Mouse (Mus musculus) liver, embryonic 14.5 days (tissue): ENCODE measurements at regions not wholly inside any gene's neighbourhood (a gene's known extent, or its start where the extent isn't known, plus 50 kb on each side); places are given as distances from the start of the nearest gene placed in this dataset.

ENCODE experiments used
- ATAC-seq: fragments of 200-750 bp; cut with Nextera tagmentation; 2 replicates; pipeline ENCODE4 v1.8.0; 2017; ENCODE audit warnings: moderate number of reproducible peaks, mild to moderate bottlenecking, moderate library complexity; ENCODE audit not compliant: insufficient read depth
- DNase-seq, 3 experiments: peaks; one replicate each; pipeline ENCODE4 v3.0.0-alpha.2; 2012 to 2013; ENCODE audit warnings: low read depth in 3 of 3, low spot score in 3 of 3
- H3K27ac ChIP-seq: fragments of 300-500 bp; sonication (generic); 2 replicates; pipeline ENCODE4 v1.5.1; 2014; ENCODE audit warnings: moderate library complexity, mild to moderate bottlenecking, control low read depth, inconsistent platforms
- H3K27me3 ChIP-seq: fragments of 300-500 bp; sonication (generic); 2 replicates; pipeline ENCODE4 v1.6.1; 2014; ENCODE audit warnings: mild to moderate bottlenecking, low read length, moderate library complexity; ENCODE audit not compliant: control insufficient read depth, insufficient read depth
- H3K36me3 ChIP-seq: fragments of 300-500 bp; sonication (generic); replicated peaks from 2 replicates; pipeline ENCODE4 v1.6.1; 2014; ENCODE audit warnings: low read depth; ENCODE audit not compliant: control insufficient read depth, insufficient read depth
- H3K4me1 ChIP-seq, 2 experiments: fragments of 200-500 bp in 1 of 2; fragments of 300-500 bp in 1 of 2; sonication (generic) in 1 of 2; replicated peaks; 2 replicates each; pipeline ENCODE4 v1.6.1; 2012 to 2014; ENCODE audit warnings: antibody characterized with exemption in 1 of 2, inconsistent platforms in 1 of 2, low read length in 1 of 2; ENCODE audit not compliant: control insufficient read depth in 2 of 2, insufficient read depth in 2 of 2
- H3K4me2 ChIP-seq: fragments of 300-500 bp; sonication (generic); 2 replicates; pipeline ENCODE4 v1.6.1; 2014; ENCODE audit warnings: low read depth, mild to moderate bottlenecking, control low read depth, moderate library complexity
- H3K4me3 ChIP-seq, 2 experiments: fragments of 200-500 bp in 1 of 2; fragments of 300-500 bp in 1 of 2; sonication (generic) in 1 of 2; 2 replicates each; pipeline ENCODE4 v1.5.1; 2012 to 2014; ENCODE audit warnings: low read depth in 2 of 2, low read length in 2 of 2, mild to moderate bottlenecking in 2 of 2, control low read depth in 1 of 2, inconsistent platforms in 1 of 2, moderate library complexity in 1 of 2; ENCODE audit not compliant: insufficient read depth in 1 of 2
- H3K9ac ChIP-seq: fragments of 300-500 bp; sonication (generic); replicated peaks from 2 replicates; pipeline ENCODE4 v1.6.1; 2014; ENCODE audit warnings: mild to moderate bottlenecking, control low read depth, moderate library complexity
- H3K9me3 ChIP-seq: fragments of 300-500 bp; sonication (generic); 2 replicates; pipeline ENCODE4 v1.6.1; 2016; ENCODE audit warnings: low read length, mixed read lengths; ENCODE audit not compliant: control insufficient read depth
- CTCF ChIP-seq: IDR thresholded peaks from 2 replicates; pipeline ENCODE4 v1.5.1; 2016; ENCODE audit warnings: antibody characterized with exemption, low read depth, control low read depth
- EP300 ChIP-seq: IDR thresholded peaks from 2 replicates; pipeline ENCODE4 v1.6.1; 2016; ENCODE audit warnings: antibody characterized with exemption, low read depth
- WGBS: fragments of 180-500 bp; shearing (Covaris S2); extraction: QIAGEN DNeasy Blood & Tissue Kit; methylation state at CpG from one replicate; pipeline ENCODE4 v1.1.7; 2014; ENCODE audit not compliant: insufficient replicate concordance; 5-methylcytosine and 5-hydroxymethylcytosine counted together

GRCm38 (mm10) chr16:92906873-92907272 is 80.9 kb upstream of the Runx1 start:
- Histone ChIP-seq H3K4me3 (no peak overlapping the region), H3K9ac (no peak overlapping the region), H3K27me3 (no peaks in the 10 kb centered on the region; the same call in 1 of the 2 replicates), H3K36me3 (no peaks in the 10 kb centered on the region), H3K9me3 (no peaks in the 10 kb centered on the region), H3K4me1 (no peaks in the 10 kb centered on the region), H3K4me2 (no peak overlapping the region), H3K27ac (no peak overlapping the region)
- DNase-seq = no peak
- no peak for TF ChIP-seq CTCF
- WGBS = 70% methylated on average over 4 of the region's 4 CpGs
- no peak for ATAC-seq

GRCm38 (mm10) chr16:92905626-92906025 is 79.7 kb upstream of the Runx1 start:
- 60% methylated on average over 6 of the region's 6 CpGs for WGBS
- Histone ChIP-seq H3K36me3 (no peaks in the 10 kb centered on the region), H3K4me1 (no peaks in the 10 kb centered on the region), H3K27ac (no peak overlapping the region), H3K4me2 (no peak overlapping the region), H3K9ac (no peak overlapping the region), H3K4me3 (no peak overlapping the region), H3K27me3 (no peaks in the 10 kb centered on the region; the same call in 1 of the 2 replicates), H3K9me3 (no peaks in the 10 kb centered on the region)
- TF ChIP-seq EP300 (no peak), CTCF (no peak)
- DNase-seq = no peak
- no peak for ATAC-seq

DNA sequence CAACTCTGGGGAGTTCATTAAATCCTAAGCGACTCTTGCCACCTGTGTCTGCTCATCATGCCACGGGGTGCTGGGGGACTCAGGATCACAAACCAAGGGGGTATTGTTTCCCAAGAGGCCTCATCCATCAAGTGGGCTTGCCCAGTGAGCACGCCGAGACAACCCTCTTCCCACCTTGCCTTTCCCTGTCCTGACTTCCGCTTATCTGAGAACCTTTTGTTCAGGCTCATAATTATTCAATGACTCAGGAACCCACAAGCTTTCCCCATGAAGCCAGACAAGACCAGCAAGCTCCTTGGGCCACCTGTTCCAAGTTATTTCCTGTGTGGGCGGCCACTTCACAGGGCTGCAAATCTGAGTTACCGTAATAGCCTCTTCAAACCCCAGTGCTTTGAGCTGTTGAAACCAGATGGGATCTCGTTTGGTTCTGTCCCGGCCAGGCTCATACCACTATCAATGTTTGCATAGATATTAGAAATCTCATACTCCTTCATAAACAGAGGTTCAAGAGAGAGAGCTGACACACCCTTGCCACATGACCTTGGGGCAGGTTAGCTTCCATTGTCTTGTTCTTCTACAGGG is 78.0 kb upstream of the Runx1 start:
- TF ChIP-seq EP300 = no peak
- TF ChIP-seq CTCF = no peak
- no peak overlapping the region for H3K4me2 ChIP-seq
- H3K27ac ChIP-seq = no peak overlapping the region
- WGBS = 21% methylated on average over 9 of the region's 9 CpGs
- no peak overlapping the region for H3K4me3 ChIP-seq
- H3K4me1 ChIP-seq = no peaks in the 10 kb centered on the region
- H3K9ac ChIP-seq = no peak overlapping the region
- H3K36me3 ChIP-seq = no peaks in the 10 kb centered on the region
- no peak for DNase-seq
- H3K9me3 ChIP-seq = no peaks in the 10 kb centered on the region
- ATAC-seq = no peak
- H3K27me3 ChIP-seq = no peaks in the 10 kb centered on the region; the same call in 1 of the 2 replicates

DNA sequence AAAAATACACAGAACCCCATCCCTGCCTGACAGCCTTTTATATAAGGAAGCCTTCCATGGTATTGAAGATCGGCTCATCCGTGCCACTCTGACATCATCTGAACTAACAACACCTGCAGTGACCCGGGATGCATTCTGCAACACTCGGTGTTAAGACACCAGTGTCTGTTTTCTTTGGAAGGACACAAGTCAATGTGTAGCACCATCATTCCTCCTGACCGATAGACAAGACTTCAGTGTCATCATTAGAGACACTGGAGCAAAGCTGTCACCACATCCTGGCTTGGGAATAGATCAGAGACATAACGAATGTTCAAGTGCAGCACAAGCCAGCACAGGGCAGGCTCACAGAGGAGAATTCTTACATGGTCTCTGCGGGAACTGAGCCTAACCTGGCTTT is 77.5 kb upstream of the Runx1 start:
- no peak for TF ChIP-seq EP300
- no peak for TF ChIP-seq CTCF
- H3K4me3 ChIP-seq = no peak overlapping the region
- no peaks in the 10 kb centered on the region for H3K4me1 ChIP-seq
- H3K9me3 ChIP-seq = no peaks in the 10 kb centered on the region
- no peak overlapping the region for H3K4me2 ChIP-seq
- DNase-seq (no peak), ATAC-seq (no peak)
- no peak overlapping the region for H3K27ac ChIP-seq
- H3K36me3 ChIP-seq = no peaks in the 10 kb centered on the region
- no peak overlapping the region for H3K9ac ChIP-seq
- WGBS = 69% methylated on average over 7 of the region's 7 CpGs
- no peaks in the 10 kb centered on the region; the same call in 1 of the 2 replicates for H3K27me3 ChIP-seq

DNA sequence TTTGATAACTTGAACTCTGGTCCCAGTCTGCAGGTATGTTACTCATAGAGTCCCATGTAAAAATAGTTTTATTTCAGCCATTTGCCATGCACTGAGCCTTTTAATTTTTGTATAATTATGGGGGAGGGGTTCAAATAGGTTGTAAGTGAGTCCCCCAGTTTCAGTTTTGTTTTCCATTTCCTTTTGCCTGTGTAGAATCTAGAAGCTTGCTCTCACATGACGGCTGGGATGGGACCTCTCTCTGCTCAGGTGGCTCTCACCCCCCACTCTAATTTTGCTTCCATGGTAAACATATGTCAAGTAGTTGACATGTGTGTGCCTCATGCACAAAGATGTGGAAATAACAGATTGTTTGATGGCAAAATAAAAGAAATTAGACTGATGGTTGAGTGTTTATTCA is 73.8 kb upstream of the Runx1 start:
- no peak overlapping the region for H3K4me2 ChIP-seq
- no peak overlapping the region for H3K4me3 ChIP-seq
- 53% methylated on average over 1 of the region's 1 CpGs for WGBS
- TF ChIP-seq EP300 (no peak), CTCF (no peak)
- DNase-seq (no peak), ATAC-seq (no peak)
- no peak overlapping the region for H3K27ac ChIP-seq
- no peaks in the 10 kb centered on the region for H3K9me3 ChIP-seq
- no peak overlapping the region for H3K9ac ChIP-seq
- no peaks in the 10 kb centered on the region for H3K4me1 ChIP-seq
- H3K36me3 ChIP-seq = no peaks in the 10 kb centered on the region
- no peaks in the 10 kb centered on the region for H3K27me3 ChIP-seq
